Comparison of ENCODE assay signal across 15 mouse cellular contexts in genomic region chr2:26590282-26590681, GRCm38 (mm10). TPM values are rescaled to one million over a fixed set of nuclear protein-coding genes. Genes with fewer than 3 reads are reported as not detected.
A peak's percentile ranks its signal among the peaks of the same experiment; 100 is the strongest.
DNase-seq lines count a peak whose midpoint lies in the region; ATAC-seq lines count a peak whose summit lies in the region.
"Had no signal": no experiment of that assay in that cellular context is flagged by ENCODE, and none has a peak within 500 bp of the region (broad histone marks: within the 10 kb centered on the region; RNA-seq: fewer than 3 reads in every experiment).

No protein-coding gene starts in this region.

- H3K27me3 ChIP-seq in heart, embryonic 13.5 days (replicated peaks), result no peaks in the 10 kb centered on the region
- no peaks in the 10 kb centered on the region for H3K27me3 ChIP-seq in kidney, embryonic 16.5 days (ENCODE audit: insufficient read depth, low read length)
- no peaks in the 10 kb centered on the region for H3K27me3 ChIP-seq in intestine, embryonic 16.5 days (replicated peaks; ENCODE audit: control insufficient read depth, insufficient read depth, low read length)
- H3K27me3 ChIP-seq: midbrain, embryonic 13.5 days had no signal

- 79% methylated on average over 7 of the region's 7 CpGs for WGBS in heart, embryonic 13.5 days
- WGBS in kidney, embryonic 16.5 days, result 89% methylated on average over 7 of the region's 7 CpGs
- WGBS in intestine, embryonic 16.5 days, result 88% methylated on average over 7 of the region's 7 CpGs

- H3K4me3 ChIP-seq in heart, embryonic 13.5 days, result peak overlapping the region; percentile 75; the same call in 1 of the 2 replicates
- H3K4me3 ChIP-seq in kidney, embryonic 16.5 days (ENCODE audit: low read length), result peak overlapping the region; percentile 54
- H3K4me3 ChIP-seq in brown adipose tissue, adult 24 weeks (ENCODE audit: insufficient read depth, low read depth, low read length), result peak overlapping the region; percentile 70
- no peak overlapping the region for H3K4me3 ChIP-seq in intestine, embryonic 16.5 days (ENCODE audit: low read length)
- H3K4me3 ChIP-seq: midbrain, embryonic 13.5 days had no signal

- peak overlapping the region; percentile 89; the same call in 1 of the 2 replicates for H3K9ac ChIP-seq in heart, embryonic 13.5 days
- peak overlapping the region; percentile 37 for H3K9ac ChIP-seq in kidney, embryonic 16.5 days (replicated peaks; ENCODE audit: low read length)
- H3K9ac ChIP-seq in intestine, embryonic 16.5 days (ENCODE audit: low read depth, low read length), result peak overlapping the region; percentile 24; the same call in 1 of the 2 replicates
- H3K9ac ChIP-seq: liver, embryonic 14.5 days; midbrain, embryonic 13.5 days had no signal

- peak overlapping the region; percentile 84 for H3K4me2 ChIP-seq in heart, embryonic 13.5 days
- H3K4me2 ChIP-seq in kidney, embryonic 16.5 days (replicated peaks; ENCODE audit: low read depth, low read length), result peak overlapping the region; percentile 72
- peak overlapping the region; percentile 13; the same call in 1 of the 2 replicates for H3K4me2 ChIP-seq in intestine, embryonic 16.5 days (ENCODE audit: low read depth, low read length)
- H3K4me2 ChIP-seq: midbrain, embryonic 13.5 days had no signal

- H3K4me1 ChIP-seq in heart, embryonic 13.5 days, result peaks cover 34% of the 10 kb centered on the region
- H3K4me1 ChIP-seq in kidney, embryonic 16.5 days (ENCODE audit: insufficient read depth, low read length), result peaks cover 27% of the 10 kb centered on the region
- no peaks in the 10 kb centered on the region for H3K4me1 ChIP-seq in brown adipose tissue, adult 24 weeks (ENCODE audit: control insufficient read depth, insufficient read depth, insufficient read length, low read length)
- H3K4me1 ChIP-seq in intestine, embryonic 16.5 days (ENCODE audit: control insufficient read depth, insufficient read depth, low read length), result peaks cover 11% of the 10 kb centered on the region

- intact Hi-C loops in heart, postnatal 36 days (cut with DNase I), result no loop called here

- DNase-seq in heart, postnatal 36 days, result no peak
- DNase-seq in kidney, adult 18-20 months, result no peak
- DNase-seq: gastrocnemius, postnatal 36 days; kidney, postnatal 25 days; right cerebral cortex, adult 18-20 months; thymus, postnatal 14 days had no signal

- ATAC-seq in heart, embryonic 13.5 days (ENCODE audit: extremely low read depth, insufficient number of reproducible peaks, low FRiP score, low TSS enrichment), result no peak
- ATAC-seq in kidney, embryonic 16.5 days (ENCODE audit: low FRiP score, low TSS enrichment), result no peak
- ATAC-seq in intestine, embryonic 16.5 days, result no peak
- no peak for ATAC-seq in monocyte, adult 5-6 weeks (replicated peaks; ENCODE audit: insufficient number of reproducible peaks, low FRiP score, low TSS enrichment, poor library complexity, severe bottlenecking)
- ATAC-seq: midbrain, embryonic 13.5 days had no signal

- H3K9me3 ChIP-seq in heart, embryonic 13.5 days, result no peaks in the 10 kb centered on the region
- H3K9me3 ChIP-seq in kidney, embryonic 16.5 days (ENCODE audit: low read length), result no peaks in the 10 kb centered on the region
- no peaks in the 10 kb centered on the region for H3K9me3 ChIP-seq in intestine, embryonic 16.5 days (ENCODE audit: control insufficient read depth, low read length)
- H3K9me3 ChIP-seq: midbrain, embryonic 13.5 days had no signal

- H3K27ac ChIP-seq in heart, embryonic 13.5 days (replicated peaks), result peak overlapping the region; percentile 89; the same call in 1 of the 2 replicates
- H3K27ac ChIP-seq in kidney, embryonic 16.5 days (ENCODE audit: low read length), result peak overlapping the region; percentile 25; the same call in 1 of the 2 replicates
- peak overlapping the region; percentile 42 for H3K27ac ChIP-seq in brown adipose tissue, adult 24 weeks (replicated peaks; ENCODE audit: low read depth, low read length)
- H3K27ac ChIP-seq in intestine, embryonic 16.5 days (ENCODE audit: low read length), result no peak overlapping the region
- H3K27ac ChIP-seq: left cerebral cortex, adult 2 months; liver, embryonic 14.5 days; midbrain, embryonic 13.5 days had no signal

- peaks cover 53% of the 10 kb centered on the region for H3K36me3 ChIP-seq in heart, embryonic 13.5 days
- peaks cover 18% of the 10 kb centered on the region for H3K36me3 ChIP-seq in kidney, embryonic 16.5 days (ENCODE audit: insufficient read depth, low read length)
- 0 out of 2 replicates have a peak, but pooled peaks cover 4% of the 10 kb centered on the region for H3K36me3 ChIP-seq in intestine, embryonic 16.5 days (ENCODE audit: control insufficient read depth, insufficient read depth, low read length)
- H3K36me3 ChIP-seq: midbrain, embryonic 13.5 days had no signal

RNA-seq across cellular contexts. Expression of gene Gm20532, which starts 3.8 kb away (rescaled TPM):
- polyA plus RNA-seq in heart, embryonic 13.5 days (2015; fragmentation: Nextera tagmentation; extraction: Ambion mirVana), result not detected in 2 replicates
- not detected for total RNA-seq in heart, postnatal 36 days (2021)
- not detected in 2 replicates for polyA plus RNA-seq in kidney, embryonic 16.5 days (2015; fragmentation: Nextera tagmentation; extraction: Ambion mirVana)
- not detected in 2 replicates for polyA plus RNA-seq in brown adipose tissue, adult 24 weeks (2012; ENCODE audit: insufficient read depth, insufficient read length, missing spikeins)
- polyA plus RNA-seq in intestine, embryonic 16.5 days (2015; fragmentation: Nextera tagmentation; extraction: Ambion mirVana), result not detected in 2 replicates
- not detected in 3 replicates for total RNA-seq in monocyte, adult 5-6 weeks (2017)
- total RNA-seq: gastrocnemius, postnatal 36 days; left cerebral cortex, adult 2 months had no signal
- polyA plus RNA-seq: liver, embryonic 14.5 days; midbrain, embryonic 13.5 days; neural tube, embryonic 14.5 days had no signal

RNA-seq across cellular contexts. Expression of gene Egfl7, which starts 10.5 kb away (rescaled TPM):
- polyA plus RNA-seq in heart, embryonic 13.5 days (2015; fragmentation: Nextera tagmentation; extraction: Ambion mirVana), result 170 and 185 TPM in 2 replicates
- 100 to 1,000 TPM; 146 to 183 TPM for total RNA-seq in heart, postnatal 36 days (2021)
- 257 and 266 TPM in 2 replicates for polyA plus RNA-seq in kidney, embryonic 16.5 days (2015; fragmentation: Nextera tagmentation; extraction: Ambion mirVana)
- polyA plus RNA-seq in brown adipose tissue, adult 24 weeks (2012; ENCODE audit: insufficient read depth, insufficient read length, missing spikeins), result 75.5 and 80.4 TPM in 2 replicates
- 110 and 118 TPM in 2 replicates for polyA plus RNA-seq in intestine, embryonic 16.5 days (2015; fragmentation: Nextera tagmentation; extraction: Ambion mirVana)
- total RNA-seq in monocyte, adult 5-6 weeks (2017), result not detected in 3 replicates

RNA-seq across cellular contexts. Expression of gene Agpat2, which starts 13.9 kb away (rescaled TPM):
- polyA plus RNA-seq in heart, embryonic 13.5 days (2015; fragmentation: Nextera tagmentation; extraction: Ambion mirVana), result 21.8 and 23.2 TPM in 2 replicates
- 10 to 100 TPM; 69.1 to 71.6 TPM for total RNA-seq in heart, postnatal 36 days (2021)
- polyA plus RNA-seq in kidney, embryonic 16.5 days (2015; fragmentation: Nextera tagmentation; extraction: Ambion mirVana), result 53.0 and 57.0 TPM in 2 replicates
- 2,029 and 2,407 TPM in 2 replicates for polyA plus RNA-seq in brown adipose tissue, adult 24 weeks (2012; ENCODE audit: insufficient read depth, insufficient read length, missing spikeins)
- polyA plus RNA-seq in intestine, embryonic 16.5 days (2015; fragmentation: Nextera tagmentation; extraction: Ambion mirVana), result 113 and 116 TPM in 2 replicates
- 24.2 to 27.3 TPM (median 25.1 TPM) in 3 replicates for total RNA-seq in monocyte, adult 5-6 weeks (2017)

RNA-seq across cellular contexts. Expression of gene Fam69b, which starts 38.0 kb away (rescaled TPM):
- 17.2 and 18.7 TPM in 2 replicates for polyA plus RNA-seq in heart, embryonic 13.5 days (2015; fragmentation: Nextera tagmentation; extraction: Ambion mirVana)
- 10 to 100 TPM; 26.4 to 28.3 TPM for total RNA-seq in heart, postnatal 36 days (2021)
- polyA plus RNA-seq in kidney, embryonic 16.5 days (2015; fragmentation: Nextera tagmentation; extraction: Ambion mirVana), result 39.3 and 40.3 TPM in 2 replicates
- 24.4 and 49.4 TPM in 2 replicates for polyA plus RNA-seq in brown adipose tissue, adult 24 weeks (2012; ENCODE audit: insufficient read depth, insufficient read length, missing spikeins)
- polyA plus RNA-seq in intestine, embryonic 16.5 days (2015; fragmentation: Nextera tagmentation; extraction: Ambion mirVana), result 24.8 and 27.0 TPM in 2 replicates
- 2.1 to 4.9 TPM in 2 of 3 replicates, not detected in the other for total RNA-seq in monocyte, adult 5-6 weeks (2017)

Comparison
In these comparisons a context has a peak if more than half of its experiments do, and no peak if none do; other contexts are left out.
1. H3K4me2 ChIP-seq: peak in every context shown above with its lines; median percentile 84 in heart, embryonic 13.5 days; 72 in kidney, embryonic 16.5 days; 13 in intestine, embryonic 16.5 days.
2. H3K9ac ChIP-seq: peak in every context shown above with its lines; median percentile 89 in heart, embryonic 13.5 days; 37 in kidney, embryonic 16.5 days; 24 in intestine, embryonic 16.5 days.
3. RNA of gene Agpat2, which starts 13.9 kb away (polyA plus RNA-seq): 2,029 to 2,407 TPM in brown adipose tissue, adult 24 weeks; 113 to 116 TPM in intestine, embryonic 16.5 days, 53.0 to 57.0 TPM in kidney, embryonic 16.5 days and 21.8 to 23.2 TPM in heart, embryonic 13.5 days; every median in the first group is over 10 times any median in the second.